8 mouse cellular contexts compared by ENCODE assay signal in genomic region chr2:65189346-65189745, GRCm38 (mm10). TPM values are rescaled to one million over a fixed set of nuclear protein-coding genes. Genes with fewer than 3 reads are reported as not detected.
DNase-seq lines count a peak whose midpoint lies in the region; ATAC-seq and TF ChIP-seq lines count a peak whose summit lies in the region.

No protein-coding gene starts in this region.

- no peak for ATAC-seq in midbrain, embryonic 11.5 days (ENCODE audit: low FRiP score)

- no peak for TF ChIP-seq POLR2A in bone marrow, adult 2 months (IDR thresholded peaks at IDR 0.05; ENCODE audit: borderline replicate concordance, control insufficient read depth, low read depth, low read length)

- H3K27me3 ChIP-seq in midbrain, embryonic 11.5 days (ENCODE audit: control insufficient read depth, insufficient read depth, low read length): no peaks in the 10 kb centered on the region

- H3K4me3 ChIP-seq in bone marrow, adult 2 months (replicated peaks; ENCODE audit: control insufficient read depth, low read depth, low read length): no peak overlapping the region
- no peak overlapping the region for H3K4me3 ChIP-seq in midbrain, embryonic 11.5 days (ENCODE audit: low read depth, low read length)

- WGBS in bone marrow, adult 2 months: under 1% methylated on average over 7 of the region's 7 CpGs
- WGBS in midbrain, embryonic 11.5 days: 70% methylated on average over 7 of the region's 7 CpGs

- peaks cover 6% of the 10 kb centered on the region for H3K4me1 ChIP-seq in bone marrow, adult 2 months (ENCODE audit: control insufficient read depth, insufficient read depth, low read length)
- H3K4me1 ChIP-seq in midbrain, embryonic 11.5 days (ENCODE audit: control insufficient read depth, insufficient read depth, low read length): no peaks in the 10 kb centered on the region

- H3K4me2 ChIP-seq in midbrain, embryonic 11.5 days: no peak overlapping the region

- TF ChIP-seq CTCF in bone marrow, adult 2 months (IDR thresholded peaks at IDR 0.05; ENCODE audit: control insufficient read depth, insufficient read depth, low read length): no peak

- no peak overlapping the region for H3K9ac ChIP-seq in midbrain, embryonic 11.5 days (ENCODE audit: low read length)

- peak overlapping the region; percentile 7; the same call in 1 of the 2 replicates for H3K27ac ChIP-seq in bone marrow, adult 2 months (ENCODE audit: control insufficient read depth, insufficient read depth, low read depth, low read length, poor library complexity)
- no peak overlapping the region for H3K27ac ChIP-seq in midbrain, embryonic 11.5 days (ENCODE audit: low read depth, low read length)

- no peaks in the 10 kb centered on the region for H3K9me3 ChIP-seq in midbrain, embryonic 11.5 days (ENCODE audit: control insufficient read depth, low read length)

- no peaks in the 10 kb centered on the region for H3K36me3 ChIP-seq in midbrain, embryonic 11.5 days (ENCODE audit: control insufficient read depth, insufficient read depth, low read length)

- peak; percentile 60 to 84 for DNase-seq in heart, adult 18-20 months
- peak; percentile 62 for DNase-seq in kidney, postnatal 10 days
- DNase-seq in lung, postnatal 4 days: peak; percentile 50 to 65
- peak; percentile 48 to 66 for DNase-seq in thymus, postnatal 36 days
- DNase-seq in urinary bladder, postnatal 10 days (ENCODE audit: low spot score): no peak
- DNase-seq in ovary, postnatal 14 days (ENCODE audit: low spot score): no peak
- no peak for DNase-seq in midbrain, embryonic 11.5 days (ENCODE audit: low spot score, missing footprints)

RNA-seq across cellular contexts. Expression of gene Cobll1, which starts 49.9 kb away (rescaled TPM):
- 1.4 and 6.3 TPM in 2 replicates for polyA plus RNA-seq in bone marrow, adult 2 months (2011; ENCODE audit: insufficient read depth, insufficient read length, low replicate concordance, missing spikeins)
- total RNA-seq in heart, adult 18-20 months (2021): 10 to 100 TPM; 53.6 to 62.6 TPM
- polyA plus RNA-seq in midbrain, embryonic 11.5 days (2014; fragmentation: Nextera tagmentation; extraction: Ambion mirVana): 2.0 TPM in 2 replicates

Comparison
In these comparisons a context has a peak if more than half of its experiments do, and no peak if none do; other contexts are left out.
1. DNase-seq: peak in heart, adult 18-20 months (2 of 2), kidney, postnatal 10 days (single experiment), lung, postnatal 4 days (2 of 2) and thymus, postnatal 36 days (2 of 2); none in urinary bladder, postnatal 10 days (single experiment), ovary, postnatal 14 days (single experiment) and midbrain, embryonic 11.5 days (single experiment).